8 mouse cellular contexts compared by ENCODE assay signal in the genomic region with DNA sequence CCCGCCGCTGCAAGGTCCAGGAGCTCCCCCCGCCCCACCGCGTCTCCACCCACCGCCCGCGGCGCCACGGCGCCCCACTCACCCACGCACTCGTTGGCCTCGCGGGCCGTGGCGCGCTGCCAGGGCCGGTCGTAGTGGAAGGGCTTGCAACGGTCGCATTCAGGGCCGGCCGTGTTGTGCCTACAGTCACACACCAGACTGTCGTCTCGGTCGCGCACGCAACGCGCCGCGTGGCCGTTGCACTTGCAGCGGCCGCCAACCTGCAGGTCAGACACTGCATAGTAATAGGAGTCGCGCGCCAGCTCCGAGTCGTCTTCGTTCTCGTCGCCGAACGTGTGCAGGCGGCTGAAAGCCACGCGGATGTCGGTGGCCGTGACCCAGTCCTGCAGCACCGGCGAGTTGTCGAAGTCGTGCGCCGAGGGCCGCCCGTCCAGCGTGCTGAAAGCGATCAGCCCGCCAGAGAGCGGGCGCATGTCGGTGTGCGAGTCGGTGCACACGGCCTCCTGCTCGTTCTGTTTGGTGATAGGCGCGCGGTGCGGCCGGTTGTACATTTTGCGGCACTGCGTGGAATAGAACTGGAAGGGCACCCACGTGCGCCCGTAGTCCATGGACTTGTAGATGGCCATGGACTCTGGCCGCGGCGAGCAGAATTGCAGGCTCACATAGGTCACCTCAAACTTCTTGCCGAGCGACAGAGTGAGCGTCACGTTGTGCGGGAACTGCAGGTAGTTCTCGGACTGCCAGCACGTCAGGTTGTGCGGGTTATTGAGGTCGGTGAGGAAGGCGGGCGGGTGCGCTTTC. TPM values are rescaled to one million over a fixed set of nuclear protein-coding genes. Genes with fewer than 3 reads are reported as not detected.
A peak's percentile ranks its signal among the peaks of the same experiment; 100 is the strongest.
DNase-seq lines count a peak whose midpoint lies in the region; ATAC-seq lines count a peak whose summit lies in the region.

No protein-coding gene starts in this region.

- H3K4me3 ChIP-seq in heart, embryonic 14.5 days (ENCODE audit: control insufficient read depth in 1 of 2, insufficient read depth in 1 of 2, low read depth in 1 of 2, low read length in 2 of 2), result peak overlapping the region; percentile 75 to 77
- peak overlapping the region; percentile 53 for H3K4me3 ChIP-seq in midbrain, embryonic 14.5 days (replicated peaks; ENCODE audit: low read depth, low read length)

- peak overlapping the region; percentile 88 for H3K9ac ChIP-seq in heart, embryonic 14.5 days (ENCODE audit: low read length)
- peak overlapping the region; percentile 59 for H3K9ac ChIP-seq in midbrain, embryonic 14.5 days (replicated peaks; ENCODE audit: low read length)

- H3K36me3 ChIP-seq in heart, embryonic 14.5 days (ENCODE audit: control insufficient read depth, insufficient read depth, low read length), result no peaks in the 10 kb centered on the region
- H3K36me3 ChIP-seq in midbrain, embryonic 14.5 days (ENCODE audit: control insufficient read depth, insufficient read depth, low read length), result no peaks in the 10 kb centered on the region

- ATAC-seq in heart, embryonic 14.5 days (ENCODE audit: insufficient number of reproducible peaks, insufficient read depth, low FRiP score, low read depth), result peak; percentile 10; the same call in 1 of the 2 replicates
- no peak for ATAC-seq in midbrain, embryonic 14.5 days (ENCODE audit: low FRiP score, low TSS enrichment)

- DNase-seq in cerebellum, adult 11-12 months, result peak; percentile 29
- DNase-seq in cerebellum, adult 9-10 months, result no peak
- peak; percentile 38 for DNase-seq in CD4-positive helper T cell, adult 2 months (ENCODE audit: low read depth, low spot score)
- DNase-seq in cerebellum, postnatal 14 days, result peak; percentile 58 to 69
- DNase-seq in kidney, postnatal 25 days, result peak; percentile 47 to 66
- DNase-seq in midbrain, embryonic 14.5 days, result peak; percentile 70
- peak; percentile 57 for DNase-seq in thymus, postnatal 4 days

- peak overlapping the region; percentile 92 for H3K4me2 ChIP-seq in heart, embryonic 14.5 days (ENCODE audit: low read length)
- H3K4me2 ChIP-seq in midbrain, embryonic 14.5 days (ENCODE audit: low read length), result peak overlapping the region; percentile 90

- peaks cover 12 to 21% of the 10 kb centered on the region in 2 experiments for H3K4me1 ChIP-seq in heart, embryonic 14.5 days (ENCODE audit: control insufficient read depth in 2 of 2, insufficient read depth in 2 of 2, low read length in 2 of 2)
- H3K4me1 ChIP-seq in midbrain, embryonic 14.5 days (ENCODE audit: control insufficient read depth, insufficient read depth, low read length), result peaks cover 19% of the 10 kb centered on the region

- no peaks in the 10 kb centered on the region for H3K9me3 ChIP-seq in heart, embryonic 14.5 days (ENCODE audit: control insufficient read depth, low read length)
- H3K9me3 ChIP-seq in midbrain, embryonic 14.5 days (ENCODE audit: control insufficient read depth, low read length), result no peaks in the 10 kb centered on the region

- WGBS in heart, embryonic 14.5 days, result 1% methylated on average over 91 of the region's 94 CpGs
- WGBS in midbrain, embryonic 14.5 days, result under 1% methylated on average over 94 of the region's 94 CpGs

- peak overlapping the region in 1 of 2 experiments; percentile 22; a peak in 2 of 4 replicates for H3K27ac ChIP-seq in heart, embryonic 14.5 days (replicated peaks in 1 of 2; ENCODE audit: control insufficient read depth in 1 of 2, insufficient read depth in 1 of 2, low read depth in 2 of 2, low read length in 2 of 2)
- peak overlapping the region; percentile 78 for H3K27ac ChIP-seq in midbrain, embryonic 14.5 days (replicated peaks; ENCODE audit: low read depth, low read length)

- peaks cover 58% of the 10 kb centered on the region for H3K27me3 ChIP-seq in heart, embryonic 14.5 days (ENCODE audit: control insufficient read depth, insufficient read depth, low read length)
- peaks cover 68% of the 10 kb centered on the region for H3K27me3 ChIP-seq in midbrain, embryonic 14.5 days (ENCODE audit: control insufficient read depth, insufficient read depth, low read length)

RNA-seq across cellular contexts. Expression of gene Ntn1, which starts 15.4 kb away (rescaled TPM):
- 10.6 and 11.5 TPM in 2 replicates for polyA plus RNA-seq in heart, embryonic 14.5 days (2014; fragmentation: Nextera tagmentation; extraction: Ambion mirVana)
- 8.4 and 12.3 TPM in 2 replicates for polyA plus RNA-seq in midbrain, embryonic 14.5 days (2014; fragmentation: Nextera tagmentation; extraction: Ambion mirVana)

RNA-seq across cellular contexts. Expression of gene Pik3r5, which starts 46.7 kb away (rescaled TPM):
- polyA plus RNA-seq in heart, embryonic 14.5 days (2014; fragmentation: Nextera tagmentation; extraction: Ambion mirVana), result 0.65 and 1.0 TPM in 2 replicates
- polyA plus RNA-seq in midbrain, embryonic 14.5 days (2014; fragmentation: Nextera tagmentation; extraction: Ambion mirVana), result 0.04 and 0.54 TPM in 2 replicates
